Mouse (Mus musculus): ENCODE data around the gene March6.

The March6 gene

GRCm38 (mm10) chr15:31511406-31511771 lies 19.5 kb downstream of the March6 start:
- DNase-seq (ENCODE audit: low spot score) = no peak

GRCm38 (mm10) chr15:31510477-31511405 lies 20.1 kb downstream of the March6 start:
- DNase-seq (ENCODE audit: low spot score) = no peak

DNA sequence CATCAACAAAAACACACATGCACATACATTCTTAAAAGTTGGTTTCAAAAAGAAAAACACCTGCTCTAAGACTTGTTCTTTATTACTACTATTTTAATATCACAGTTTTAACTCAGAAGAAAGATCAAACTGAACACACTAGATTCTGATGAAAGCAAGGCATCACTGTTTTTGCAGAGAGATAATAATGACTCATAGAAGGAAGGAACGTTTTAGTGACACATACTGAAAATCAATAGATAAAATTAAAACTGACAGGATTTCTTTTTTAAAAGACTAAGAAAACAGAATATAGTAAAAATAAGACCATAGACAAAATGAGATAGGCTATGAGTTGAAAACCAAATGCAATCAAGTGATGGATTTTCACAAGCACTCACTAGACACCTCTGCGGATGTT lies 25.8 kb downstream of the March6 start:
- DNase-seq (ENCODE audit: low spot score) = no peak

GRCm38 (mm10) chr15:31503447-31503846 lies 27.4 kb downstream of the March6 start:
- no peak for DNase-seq (ENCODE audit: low spot score)

DNA sequence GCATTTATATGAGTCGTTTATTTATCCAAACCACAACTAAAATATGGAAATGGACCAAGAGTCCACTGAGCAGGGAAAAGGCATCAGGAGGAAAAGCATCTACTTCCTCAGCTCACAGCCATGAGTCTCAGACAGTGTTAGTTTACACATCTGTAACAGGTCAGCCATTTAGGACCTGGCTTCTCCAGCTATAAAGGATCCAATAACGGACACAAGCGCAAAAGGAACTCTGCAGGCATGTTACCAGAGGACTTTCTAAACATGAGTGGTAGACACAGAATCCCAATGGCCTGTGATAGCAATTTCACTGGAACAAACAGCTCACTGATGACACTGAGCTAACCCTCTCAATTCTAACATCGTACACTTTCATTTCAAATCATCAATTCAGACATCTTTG lies 27.9 kb downstream of the March6 start:
- no peak for DNase-seq (ENCODE audit: low spot score)

DNA sequence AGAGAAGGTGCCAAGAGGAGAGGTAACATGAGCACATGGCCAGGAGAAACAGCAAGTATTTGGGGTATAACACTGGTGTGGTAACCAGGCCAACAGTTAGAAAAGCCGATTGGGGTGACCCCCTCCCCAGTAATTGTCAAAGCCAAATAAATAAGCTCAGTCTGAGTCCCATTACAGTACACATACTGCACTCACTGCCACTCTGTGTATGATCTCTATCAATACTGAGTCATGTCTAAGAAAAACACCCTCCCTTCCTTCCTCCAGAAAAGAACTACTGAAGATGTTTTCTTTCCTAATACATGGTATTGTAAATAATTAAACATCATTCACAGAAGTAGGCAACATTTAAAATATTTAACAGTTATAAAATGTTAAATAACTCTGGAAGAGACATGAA lies 28.5 kb downstream of the March6 start:
- DNase-seq (ENCODE audit: low spot score) = no peak

DNA sequence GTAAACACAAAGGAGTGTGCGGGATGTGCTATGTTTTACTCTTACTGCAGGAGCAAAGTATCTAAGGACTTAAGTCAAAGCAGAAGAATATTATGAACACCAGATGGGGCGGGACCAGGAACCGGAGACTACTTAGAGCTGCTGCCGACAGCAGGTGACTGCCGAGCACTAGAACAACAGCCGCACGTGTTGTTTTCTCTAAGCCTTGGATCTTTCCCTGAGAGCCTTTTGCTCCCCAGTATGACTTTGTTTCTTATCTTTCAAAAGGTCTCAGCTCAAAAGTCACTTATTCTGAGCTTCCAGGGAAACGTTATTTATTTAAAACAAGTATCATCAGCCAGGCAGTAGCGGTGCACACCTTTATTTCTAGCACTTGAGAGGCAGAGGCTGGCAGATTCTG lies 36.0 kb downstream of the March6 start:
- DNase-seq (ENCODE audit: low spot score) = no peak

- DNase-seq (ENCODE audit: low spot score) = no peak
Observed at GRCm38 (mm10) chr15:31494310-31494709, 36.5 kb downstream of the March6 start.

DNA sequence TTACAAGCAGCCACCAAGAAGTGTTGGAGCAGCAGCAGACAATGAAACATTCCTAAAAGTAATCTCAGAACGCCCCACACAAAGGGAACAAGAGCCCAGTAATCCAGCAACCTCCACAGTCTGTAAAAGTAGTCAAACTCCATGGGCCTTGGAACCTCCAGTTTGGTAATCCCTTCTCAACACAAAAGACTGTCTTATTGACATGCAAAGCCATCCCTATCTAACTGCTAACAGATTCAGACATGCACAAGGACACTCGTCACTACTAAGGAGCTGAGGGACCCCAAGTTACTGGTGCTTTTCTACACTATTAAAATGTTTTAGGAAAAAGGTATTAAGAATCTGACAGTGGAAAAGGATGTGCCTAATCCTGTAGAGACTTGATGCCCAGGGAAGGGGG lies 43.4 kb downstream of the March6 start:
- no peak for DNase-seq (ENCODE audit: low spot score)

DNA sequence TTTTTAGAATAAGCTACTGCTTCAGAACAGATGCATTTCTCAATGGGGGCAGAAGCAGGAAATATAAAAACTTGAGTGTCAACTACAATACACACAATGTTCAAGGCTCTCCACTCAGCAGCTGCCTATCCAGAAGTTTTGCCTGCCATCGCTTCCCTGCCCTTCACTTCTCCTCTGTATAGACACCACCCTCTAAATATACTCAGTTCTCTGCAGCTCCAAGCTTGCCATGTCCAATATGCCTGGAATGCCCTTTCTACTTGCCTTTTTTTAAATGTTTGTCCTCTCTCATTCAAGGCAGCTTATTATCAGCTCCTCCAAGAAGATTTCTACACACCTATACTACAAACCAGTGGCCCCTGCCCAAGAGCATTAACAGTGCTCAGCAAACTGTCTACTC lies 54.2 kb downstream of the March6 start:
- DNase-seq (ENCODE audit: low spot score) = no peak

- no peak for DNase-seq (ENCODE audit: low spot score)
Observed at GRCm38 (mm10) chr15:31472645-31473574, 57.9 kb downstream of the March6 start.

GRCm38 (mm10) chr15:31471529-31471928 lies 59.3 kb downstream of the March6 start:
- no peak for DNase-seq (ENCODE audit: low spot score)

- no peak for DNase-seq (ENCODE audit: low spot score)
Observed at GRCm38 (mm10) chr15:31469497-31469896, 61.4 kb downstream of the March6 start.

DNA sequence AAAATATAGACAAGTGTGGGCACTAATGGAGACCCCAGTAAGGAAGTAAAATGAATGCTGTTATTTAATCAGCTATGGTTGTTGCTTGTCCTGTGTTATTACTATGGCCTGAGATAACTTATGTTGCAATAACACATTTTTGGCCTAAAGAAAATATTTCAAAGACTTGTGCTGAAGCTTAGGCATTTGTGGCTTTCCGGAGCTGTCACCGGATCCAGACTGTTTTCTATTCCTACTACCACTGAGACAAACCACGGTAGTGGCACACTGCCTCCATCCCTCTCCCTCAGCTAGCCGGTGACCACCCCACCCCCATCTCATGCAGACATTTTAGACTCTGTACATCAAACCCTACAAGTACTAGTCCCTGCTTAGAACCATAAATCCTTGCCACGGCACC lies 62.0 kb downstream of the March6 start:
- DNase-seq (ENCODE audit: low spot score) = no peak

GRCm38 (mm10) chr15:31466749-31467148 lies 64.1 kb downstream of the March6 start:
- DNase-seq (ENCODE audit: low spot score) = no peak

- no peak for DNase-seq (ENCODE audit: low spot score)
Observed at GRCm38 (mm10) chr15:31466295-31466694, 64.6 kb downstream of the March6 start.

DNA sequence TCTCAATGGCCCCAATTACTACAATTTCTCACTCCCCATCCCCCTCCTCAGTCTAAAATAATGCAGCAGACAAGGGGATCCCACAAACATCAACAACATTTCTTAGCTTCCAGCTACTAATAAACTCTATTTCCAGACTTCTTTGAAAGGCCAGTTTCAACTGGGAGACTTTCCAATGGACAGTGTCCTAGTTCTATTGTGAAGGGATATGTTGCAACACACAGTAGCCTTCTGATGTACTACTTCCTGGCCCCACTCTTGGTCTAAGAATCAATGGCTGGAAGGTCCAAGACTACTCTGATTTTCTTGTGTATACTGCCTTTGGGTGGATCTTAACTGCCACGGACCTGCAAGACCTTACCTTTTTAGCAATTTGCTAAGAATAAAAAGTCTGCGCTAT lies 65.0 kb downstream of the March6 start:
- DNase-seq (ENCODE audit: low spot score) = no peak

DNA sequence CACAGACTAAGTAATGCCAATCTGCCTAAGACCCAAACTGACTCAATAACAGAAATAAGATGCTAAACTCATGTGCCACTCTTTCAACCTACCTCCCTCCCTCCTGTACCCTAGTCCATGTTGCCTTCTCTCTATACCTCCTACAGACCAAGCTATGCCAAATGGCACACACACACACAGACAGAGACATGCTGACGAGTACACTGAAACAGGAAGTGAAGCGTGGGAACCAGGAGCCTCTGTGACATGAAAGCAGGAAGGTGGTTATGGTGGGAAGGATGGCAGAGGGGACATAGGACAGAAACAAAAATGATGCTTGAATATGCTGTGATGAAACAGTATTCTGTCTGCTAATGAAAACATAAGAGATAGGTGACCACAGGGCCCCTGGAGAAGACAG lies 70.3 kb downstream of the March6 start:
- no peak for DNase-seq (ENCODE audit: low spot score)

- DNase-seq (ENCODE audit: low spot score) = no peak
Observed at GRCm38 (mm10) chr15:31458081-31458480, 72.8 kb downstream of the March6 start.

DNA sequence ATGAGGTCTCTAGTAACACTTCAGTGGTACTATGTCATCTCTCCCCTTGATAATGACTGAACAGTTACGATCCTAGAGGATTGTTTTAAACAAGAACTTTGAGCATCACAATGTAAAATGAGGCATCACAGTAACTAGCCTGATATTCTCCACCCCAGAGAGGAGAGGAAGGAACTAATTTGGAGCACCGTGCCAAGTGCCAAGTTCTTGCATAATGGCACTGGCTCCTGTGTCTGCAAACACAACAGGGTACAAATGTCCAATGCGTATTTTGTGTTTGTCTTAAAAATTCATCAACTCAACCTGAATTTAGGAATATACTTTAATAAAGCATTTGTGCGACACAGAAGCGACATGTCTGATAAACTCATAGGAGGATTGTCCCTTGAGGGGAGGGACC lies 74.5 kb downstream of the March6 start:
- DNase-seq (ENCODE audit: low spot score) = no peak

GRCm38 (mm10) chr15:31454861-31455295 lies 76.0 kb downstream of the March6 start:
- no peak for DNase-seq (ENCODE audit: low spot score)

DNA sequence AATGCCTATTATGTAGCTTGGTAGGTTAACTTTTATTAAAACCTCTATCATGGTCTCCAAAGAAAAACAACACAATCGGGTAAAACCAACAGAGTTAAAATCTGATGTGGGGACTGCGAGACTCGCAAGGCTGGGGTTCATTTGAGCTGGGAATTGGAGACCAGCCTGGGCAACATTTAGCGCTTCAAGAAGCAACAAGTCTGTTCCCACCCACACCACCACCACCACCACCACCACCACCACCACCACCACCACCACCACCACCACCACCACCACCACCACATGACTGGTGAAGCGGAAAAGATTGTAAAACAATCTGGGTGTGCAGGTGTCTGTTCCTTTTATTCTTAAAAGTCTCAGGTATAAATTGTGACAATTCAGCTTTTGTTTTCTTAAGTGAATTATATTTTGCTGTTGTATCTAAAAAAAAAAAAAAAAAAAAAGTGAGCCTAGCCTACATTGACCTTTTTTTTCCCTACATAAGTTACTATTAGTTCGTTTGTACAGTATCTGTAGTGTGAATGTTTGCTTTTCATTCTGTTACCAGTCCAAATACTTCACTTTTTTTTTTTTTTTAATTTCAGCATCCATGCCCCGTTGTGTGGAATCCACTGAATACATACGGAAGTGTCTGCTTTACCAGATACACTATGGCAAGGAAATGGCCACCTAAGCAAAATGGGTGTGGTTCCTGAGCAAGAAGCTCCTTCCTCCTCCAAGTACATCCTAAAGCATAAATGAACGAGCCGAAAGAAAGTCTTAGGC lies 76.6 kb downstream of the March6 start:
- DNase-seq (ENCODE audit: low spot score) = no peak

Data from ovary, postnatal 10 days (tissue).